Mouse (Mus musculus) kidney, embryonic 14.5 days (tissue): ENCODE results near the gene Fbxl13. TPM values are rescaled to one million over a fixed set of nuclear protein-coding genes. Genes with fewer than 3 reads are reported as not detected.
A peak's percentile ranks its signal among the peaks of the same experiment; 100 is the strongest.

Experiments used
- ATAC-seq: fragments of 200-750 bp; cut with Nextera tagmentation; 2 replicates; pipeline ENCODE4 v1.8.0; 2017; ENCODE audit warnings: moderate number of reproducible peaks, mild to moderate bottlenecking, moderate TSS enrichment, moderate library complexity; ENCODE audit not compliant: low FRiP score, low TSS enrichment
- H3K27ac ChIP-seq: fragments of 300-500 bp; sonication (generic); 2 replicates; pipeline ENCODE4 v1.5.1; 2014; ENCODE audit warnings: low read depth, mild to moderate bottlenecking, low read length, moderate library complexity, mixed read lengths
- H3K27me3 ChIP-seq: fragments of 300-500 bp; sonication (generic); 2 replicates; pipeline ENCODE4 v1.6.1; 2014; ENCODE audit warnings: mild to moderate bottlenecking, low read length; ENCODE audit not compliant: control insufficient read depth, insufficient read depth
- H3K36me3 ChIP-seq: fragments of 300-500 bp; sonication (generic); 2 replicates; pipeline ENCODE4 v1.6.1; 2014; ENCODE audit warnings: low read length, mixed read lengths; ENCODE audit not compliant: control insufficient read depth, insufficient read depth
- H3K4me1 ChIP-seq: fragments of 300-500 bp; sonication (generic); 2 replicates; pipeline ENCODE4 v1.6.1; 2014; ENCODE audit warnings: low read length, mixed read lengths; ENCODE audit not compliant: control insufficient read depth, insufficient read depth
- H3K4me2 ChIP-seq: fragments of 300-500 bp; sonication (generic); replicated peaks from 2 replicates; pipeline ENCODE4 v1.6.1; 2014; ENCODE audit warnings: low read depth, mild to moderate bottlenecking, low read length
- H3K4me3 ChIP-seq: fragments of 300-500 bp; sonication (generic); 2 replicates; pipeline ENCODE4 v1.5.1; 2014; ENCODE audit warnings: mild to moderate bottlenecking, low read length
- H3K9ac ChIP-seq: fragments of 300-500 bp; sonication (generic); 2 replicates; pipeline ENCODE4 v1.6.1; 2014; ENCODE audit warnings: low read depth, mild to moderate bottlenecking, low read length, moderate library complexity
- H3K9me3 ChIP-seq: fragments of 300-500 bp; sonication (generic); 2 replicates; pipeline ENCODE4 v1.6.1; 2016; ENCODE audit warnings: low read length; ENCODE audit not compliant: control insufficient read depth
- WGBS: fragments of 180-500 bp; shearing (Covaris S2); extraction: QIAGEN DNeasy Blood & Tissue Kit; methylation state at CpG from one replicate; pipeline ENCODE4 v1.1.7; 2014; 5-methylcytosine and 5-hydroxymethylcytosine counted together
- polyA plus RNA-seq: library from polyadenylated mRNA; unstranded; fragments of >200 nt; fragmentation: Nextera tagmentation; extraction: Ambion mirVana; gene quantifications from 2 replicates; pipeline ENCODE4 v1.2.1, GENCODE M21; 2014

Fbxl13 gene
- polyA plus RNA-seq, 1 experiment from 2014 or later, result 0.43 TPM

- no peaks in the 10 kb centered on the region for H3K9me3 ChIP-seq
- WGBS, result 51% methylated on average over 3 of the region's 3 CpGs
- H3K9ac ChIP-seq, result no peak overlapping the region
- ATAC-seq, result no peak
- no peaks in the 10 kb centered on the region for H3K27me3 ChIP-seq
- H3K36me3 ChIP-seq, result no peaks in the 10 kb centered on the region
- H3K4me2 ChIP-seq, result no peak overlapping the region
- no peaks in the 10 kb centered on the region for H3K4me1 ChIP-seq
- no peak overlapping the region for H3K27ac ChIP-seq
- no peak overlapping the region for H3K4me3 ChIP-seq
Measured at GRCm38 (mm10) chr5:21572764-21573416, 72.5 kb downstream of the Fbxl13 start.

GRCm38 (mm10) chr5:21567784-21568183, 77.7 kb downstream of the Fbxl13 start:
- no peaks in the 10 kb centered on the region for H3K9me3 ChIP-seq
- H3K27me3 ChIP-seq, result no peaks in the 10 kb centered on the region
- WGBS, result 70% methylated on average over 1 of the region's 1 CpGs
- H3K9ac ChIP-seq, result no peak overlapping the region
- no peak overlapping the region for H3K27ac ChIP-seq
- H3K4me2 ChIP-seq, result no peak overlapping the region
- ATAC-seq, result no peak
- H3K4me1 ChIP-seq, result no peaks in the 10 kb centered on the region
- no peaks in the 10 kb centered on the region for H3K36me3 ChIP-seq
- no peak overlapping the region for H3K4me3 ChIP-seq

- no peaks in the 10 kb centered on the region for H3K4me1 ChIP-seq
- no peak overlapping the region for H3K27ac ChIP-seq
- no peak overlapping the region for H3K4me3 ChIP-seq
- H3K27me3 ChIP-seq, result no peaks in the 10 kb centered on the region
- no peaks in the 10 kb centered on the region for H3K36me3 ChIP-seq
- no peak overlapping the region for H3K4me2 ChIP-seq
- ATAC-seq, result no peak
- H3K9ac ChIP-seq, result no peak overlapping the region
- H3K9me3 ChIP-seq, result no peaks in the 10 kb centered on the region
- 88% methylated on average over 9 of the region's 9 CpGs for WGBS
Measured at GRCm38 (mm10) chr5:21565392-21566065, 79.9 kb downstream of the Fbxl13 start.

GRCm38 (mm10) chr5:21563936-21564335, 81.5 kb downstream of the Fbxl13 start:
- no peak overlapping the region for H3K4me2 ChIP-seq
- H3K36me3 ChIP-seq, result no peaks in the 10 kb centered on the region
- no peak for ATAC-seq
- 62% methylated on average over 2 of the region's 2 CpGs for WGBS
- no peaks in the 10 kb centered on the region for H3K27me3 ChIP-seq
- no peak overlapping the region for H3K9ac ChIP-seq
- no peak overlapping the region for H3K27ac ChIP-seq
- no peak overlapping the region for H3K4me3 ChIP-seq
- no peaks in the 10 kb centered on the region for H3K4me1 ChIP-seq
- H3K9me3 ChIP-seq, result no peaks in the 10 kb centered on the region

- H3K9ac ChIP-seq, result no peak overlapping the region
- no peaks in the 10 kb centered on the region for H3K36me3 ChIP-seq
- no peak overlapping the region for H3K4me3 ChIP-seq
- no peaks in the 10 kb centered on the region for H3K9me3 ChIP-seq
- no peaks in the 10 kb centered on the region for H3K4me1 ChIP-seq
- ATAC-seq, result no peak
- 80% methylated on average over 3 of the region's 3 CpGs for WGBS
- no peaks in the 10 kb centered on the region for H3K27me3 ChIP-seq
- no peak overlapping the region for H3K4me2 ChIP-seq
- no peak overlapping the region for H3K27ac ChIP-seq
Measured at GRCm38 (mm10) chr5:21556502-21556901, 88.9 kb downstream of the Fbxl13 start.

- H3K27ac ChIP-seq, result no peak overlapping the region
- H3K27me3 ChIP-seq, result no peaks in the 10 kb centered on the region
- no peaks in the 10 kb centered on the region for H3K4me1 ChIP-seq
- no peak overlapping the region for H3K4me3 ChIP-seq
- H3K9me3 ChIP-seq, result no peaks in the 10 kb centered on the region
- no peak for ATAC-seq
- no peak overlapping the region for H3K9ac ChIP-seq
- WGBS, result 91% methylated on average over 1 of the region's 1 CpGs
- no peaks in the 10 kb centered on the region for H3K36me3 ChIP-seq
- no peak overlapping the region for H3K4me2 ChIP-seq
Measured at GRCm38 (mm10) chr5:21554732-21555131, 90.7 kb downstream of the Fbxl13 start.

GRCm38 (mm10) chr5:21553685-21554084, 91.7 kb downstream of the Fbxl13 start:
- H3K9ac ChIP-seq, result no peak overlapping the region
- no peak overlapping the region for H3K4me3 ChIP-seq
- H3K9me3 ChIP-seq, result no peaks in the 10 kb centered on the region
- WGBS, result 44% methylated on average over 4 of the region's 4 CpGs
- peak; percentile 98 for ATAC-seq
- H3K4me1 ChIP-seq, result no peaks in the 10 kb centered on the region
- H3K27me3 ChIP-seq, result no peaks in the 10 kb centered on the region
- H3K36me3 ChIP-seq, result no peaks in the 10 kb centered on the region
- no peak overlapping the region for H3K4me2 ChIP-seq
- no peak overlapping the region for H3K27ac ChIP-seq

- H3K36me3 ChIP-seq, result no peaks in the 10 kb centered on the region
- no peak for ATAC-seq
- H3K27me3 ChIP-seq, result no peaks in the 10 kb centered on the region
- WGBS, result 79% methylated on average over 8 of the region's 8 CpGs
- no peak overlapping the region for H3K9ac ChIP-seq
- H3K4me2 ChIP-seq, result no peak overlapping the region
- H3K4me1 ChIP-seq, result no peaks in the 10 kb centered on the region
- no peaks in the 10 kb centered on the region for H3K9me3 ChIP-seq
- no peak overlapping the region for H3K4me3 ChIP-seq
- H3K27ac ChIP-seq, result no peak overlapping the region
Measured at GRCm38 (mm10) chr5:21547005-21547404, 98.4 kb downstream of the Fbxl13 start.

- Histone ChIP-seq H3K9ac (no peak overlapping the region), H3K27ac (no peak overlapping the region), H3K27me3 (no peaks in the 10 kb centered on the region), H3K36me3 (no peaks in the 10 kb centered on the region), H3K9me3 (no peaks in the 10 kb centered on the region), H3K4me3 (no peak overlapping the region), H3K4me1 (no peaks in the 10 kb centered on the region), H3K4me2 (no peak overlapping the region)
- no peak for ATAC-seq
- WGBS, result 74% methylated on average over 4 of the region's 4 CpGs
Measured at GRCm38 (mm10) chr5:21545786-21546185, 99.6 kb downstream of the Fbxl13 start.
